Mouse (Mus musculus): ENCODE measurements at regions not wholly inside any gene's neighbourhood (a gene's known extent, or its start where the extent isn't known, plus 50 kb on each side); places are given as distances from the start of the nearest gene placed in this dataset.

DNA sequence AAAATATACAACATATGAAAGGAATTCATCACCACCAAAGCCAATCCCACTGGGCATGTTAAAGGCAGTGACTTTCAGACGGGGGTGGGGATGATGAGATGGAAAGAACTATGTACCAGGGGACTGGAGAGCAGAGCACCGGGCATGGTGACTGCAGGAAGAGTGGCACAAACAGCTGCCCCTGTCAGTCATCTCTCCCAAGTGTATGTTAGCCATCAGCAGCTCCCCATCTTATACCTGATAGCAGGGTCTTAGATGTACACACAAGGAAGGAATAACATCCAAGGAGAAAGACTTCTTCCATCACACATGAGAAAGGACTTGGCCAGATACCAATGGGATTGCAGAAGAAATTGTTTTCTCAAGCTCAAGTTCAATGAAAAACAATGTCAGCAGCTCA, 257.2 kb downstream of the Nuak1 start:
- DNase-seq (ENCODE audit: low read depth, low spot score) = no peak

DNA sequence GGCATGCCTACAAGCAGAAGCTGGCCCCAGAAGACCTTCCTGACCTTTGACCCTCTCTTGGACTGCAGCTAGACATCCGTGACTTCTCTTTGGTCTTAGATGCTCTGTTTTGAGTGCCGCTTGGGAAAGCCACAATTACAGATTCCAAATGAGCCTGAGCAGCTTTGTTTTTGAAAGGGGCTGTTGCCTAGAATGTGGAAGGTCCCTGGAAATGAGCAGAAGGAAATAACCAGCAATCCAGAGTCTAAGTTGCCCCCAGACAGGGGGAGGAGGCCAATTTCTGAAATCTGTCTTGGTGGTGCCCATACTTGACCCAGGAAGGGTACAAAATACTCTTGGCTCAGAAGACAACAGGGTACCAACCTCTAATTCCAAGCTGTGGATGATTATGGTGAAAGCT, 253.9 kb downstream of the Nuak1 start:
- DNase-seq (ENCODE audit: low read depth, low spot score) = no peak

DNA sequence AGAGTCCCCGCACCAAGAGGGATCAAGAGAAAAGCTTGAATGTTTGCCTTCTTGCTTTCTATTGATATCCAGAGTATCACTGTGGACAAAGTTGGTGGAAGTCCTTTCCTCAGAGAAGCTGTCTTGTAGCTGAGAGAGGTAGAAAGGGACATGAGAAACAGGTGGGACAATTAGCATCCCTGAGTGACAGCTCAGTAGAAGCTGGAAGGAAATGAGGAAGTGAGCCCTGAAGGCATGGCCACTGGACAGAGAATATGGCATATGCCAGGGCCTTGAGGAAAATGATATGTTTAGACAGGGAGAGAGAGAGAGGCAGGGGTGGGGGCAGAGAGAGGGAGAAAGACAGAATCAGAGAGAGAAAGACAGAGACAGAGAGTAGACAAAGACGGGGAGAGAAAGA, 241.4 kb downstream of the Nuak1 start:
- DNase-seq (ENCODE audit: low read depth, low spot score) = no peak

DNA sequence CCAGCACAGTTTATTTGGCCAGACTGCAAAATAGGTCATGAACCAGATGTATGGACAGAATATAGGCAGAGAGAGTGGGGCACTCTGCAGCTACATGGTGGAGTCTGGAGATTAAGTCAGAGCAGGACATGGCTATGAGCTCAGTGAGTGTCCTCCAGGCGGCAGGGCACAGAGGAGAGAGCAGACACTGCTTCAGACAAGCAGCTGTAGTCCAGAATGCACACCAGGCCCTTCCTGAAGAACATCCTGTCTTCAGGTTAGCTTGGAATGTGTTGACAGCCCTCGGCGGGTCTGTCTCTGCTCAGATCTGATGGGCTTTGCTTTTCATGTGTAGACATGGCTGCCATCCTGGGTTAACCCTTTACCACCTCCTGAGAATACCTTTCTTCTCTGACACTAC, 238.6 kb downstream of the Nuak1 start:
- DNase-seq (ENCODE audit: low read depth, low spot score) = no peak

DNA sequence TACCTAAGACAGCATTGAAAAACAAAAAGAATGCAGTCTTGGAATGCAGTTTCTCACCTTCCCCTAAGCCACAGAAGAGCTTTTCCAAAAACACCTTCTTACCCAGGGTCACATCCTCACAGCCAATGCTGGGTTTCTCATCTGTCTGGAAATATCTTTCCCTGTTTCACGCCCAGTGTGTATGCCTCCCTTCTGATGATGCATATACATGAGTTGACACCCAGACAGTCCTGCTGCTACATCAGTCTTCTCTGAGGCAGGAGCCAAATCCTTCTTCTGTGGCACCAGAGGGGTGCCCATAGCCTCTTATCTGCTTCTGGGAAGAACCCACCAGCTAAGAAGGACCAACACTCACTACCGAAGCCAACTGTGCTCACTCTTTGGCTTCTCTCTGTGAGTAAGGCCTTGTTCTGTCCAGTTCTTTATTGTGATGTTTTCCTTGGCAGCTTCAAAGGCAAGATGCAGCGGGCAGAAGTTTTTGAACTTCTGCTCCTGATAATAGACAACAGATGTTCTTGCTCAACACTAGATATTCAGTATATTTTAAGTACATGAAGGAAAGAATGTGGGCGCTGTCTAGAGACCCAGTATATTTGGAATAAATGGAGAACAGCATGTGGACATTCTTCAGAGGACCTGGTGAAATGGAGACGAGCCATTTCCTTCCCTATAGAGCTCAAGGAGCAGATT, 228.2 kb downstream of the Nuak1 start:
- peak; percentile 46 for DNase-seq (ENCODE audit: low read depth, low spot score)

DNA sequence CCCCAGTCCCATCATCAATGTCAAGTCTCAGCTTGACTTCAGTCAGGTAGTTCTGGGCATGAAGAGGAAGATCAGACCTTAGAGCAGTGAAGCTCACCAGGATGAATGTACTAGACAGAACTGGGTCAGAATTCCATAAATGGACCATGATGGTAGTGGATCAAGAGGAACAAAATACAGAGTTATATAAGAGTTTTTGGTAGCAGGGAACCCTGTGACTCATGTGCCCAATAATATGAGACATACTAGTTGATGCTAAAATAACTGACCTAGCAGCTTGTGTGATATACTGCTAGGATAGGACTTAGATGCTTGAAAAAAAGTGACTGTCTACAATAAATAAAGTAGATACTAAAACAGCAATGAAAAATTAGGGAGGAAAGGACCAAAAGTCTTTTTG, 225.6 kb downstream of the Nuak1 start:
- DNase-seq (ENCODE audit: low read depth, low spot score) = no peak

DNA sequence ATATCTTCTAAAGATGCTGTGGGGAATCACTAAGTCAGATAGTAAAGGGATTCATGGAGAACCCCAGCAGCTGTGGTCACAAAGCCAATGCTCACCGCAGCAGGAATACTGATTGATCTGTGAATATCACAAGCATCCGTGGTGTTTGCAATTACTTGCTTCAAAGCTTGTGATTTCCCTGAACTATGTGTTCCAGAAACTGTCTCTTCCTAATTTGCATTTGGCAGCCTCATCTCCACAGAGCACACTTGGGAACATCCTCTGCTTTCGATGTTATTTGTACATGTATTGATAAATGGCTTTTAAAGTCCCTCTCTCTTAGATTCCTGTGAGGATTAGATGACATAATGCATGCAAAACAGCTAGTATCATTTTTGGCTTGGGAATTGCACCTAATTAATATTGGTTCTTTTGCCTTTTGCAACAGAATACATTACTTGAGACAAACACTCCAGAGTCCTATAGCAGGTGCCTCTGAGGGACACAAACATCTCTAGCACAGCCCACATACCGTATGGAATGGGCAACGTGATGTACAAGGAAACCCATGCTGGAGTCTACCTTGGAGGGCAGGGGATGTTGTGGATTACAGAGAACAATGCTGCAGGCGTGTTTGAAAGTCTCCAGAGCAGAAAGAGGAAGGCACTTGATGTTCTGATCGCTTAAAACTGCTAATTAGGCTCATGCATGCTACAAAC, 211.0 kb downstream of the Nuak1 start:
- no peak for DNase-seq (ENCODE audit: low read depth, low spot score)

DNA sequence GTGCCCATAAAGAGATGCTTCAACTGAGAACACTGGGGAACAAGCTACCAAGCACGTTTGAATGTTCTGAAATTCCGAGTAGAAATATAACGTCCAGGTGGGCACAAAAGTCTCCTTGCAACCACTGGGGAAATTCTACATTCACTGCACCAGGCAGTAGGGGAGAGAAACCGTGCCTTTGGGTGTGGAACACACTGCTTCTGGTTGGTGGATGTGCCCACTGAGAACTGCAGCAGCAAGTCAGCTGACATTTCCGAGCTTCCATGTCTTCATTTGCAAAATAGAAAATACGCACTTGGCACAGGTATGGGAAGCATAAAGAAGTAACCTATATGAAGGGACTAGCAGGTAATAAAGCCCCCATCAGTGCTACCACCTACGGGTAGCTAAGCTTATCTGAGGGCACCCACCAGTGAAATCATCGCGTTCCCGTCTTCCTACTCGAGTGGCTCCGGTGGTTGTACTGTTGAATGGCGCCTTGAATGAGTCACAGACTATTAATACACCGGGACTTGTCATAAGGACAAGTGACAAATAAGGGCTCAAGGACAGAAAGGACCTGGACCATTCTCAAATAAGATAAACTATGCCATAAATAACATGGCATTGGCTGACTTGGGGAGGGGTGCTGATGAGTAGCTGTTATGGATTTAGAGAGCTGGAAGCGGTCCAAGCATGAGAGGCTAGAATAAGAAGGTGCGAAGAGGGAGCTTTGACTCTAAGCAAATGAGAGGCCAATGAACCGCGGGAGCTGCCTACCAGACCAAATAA, 210.2 kb downstream of the Nuak1 start:
- DNase-seq (ENCODE audit: low read depth, low spot score) = no peak

DNA sequence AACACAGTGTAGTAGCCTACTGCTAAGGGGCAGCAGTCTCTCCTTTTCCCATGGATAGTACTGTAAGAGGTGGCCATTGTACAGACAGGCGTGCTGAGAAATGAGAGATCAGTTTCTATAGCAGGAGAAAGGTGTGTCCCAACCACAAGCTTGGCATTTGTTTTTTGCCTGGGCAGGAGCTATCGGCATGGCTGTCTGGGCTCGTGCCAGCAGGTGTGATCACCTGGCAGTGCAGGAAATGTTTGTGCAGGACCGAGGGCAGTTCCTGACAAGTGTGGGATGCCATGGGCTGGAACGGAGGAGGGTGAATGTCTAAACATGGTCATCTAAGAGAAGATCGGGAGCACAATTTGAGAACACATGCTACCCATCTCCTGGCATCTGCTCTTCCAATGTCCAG, 205.4 kb downstream of the Nuak1 start:
- DNase-seq (ENCODE audit: low read depth, low spot score) = no peak

DNA sequence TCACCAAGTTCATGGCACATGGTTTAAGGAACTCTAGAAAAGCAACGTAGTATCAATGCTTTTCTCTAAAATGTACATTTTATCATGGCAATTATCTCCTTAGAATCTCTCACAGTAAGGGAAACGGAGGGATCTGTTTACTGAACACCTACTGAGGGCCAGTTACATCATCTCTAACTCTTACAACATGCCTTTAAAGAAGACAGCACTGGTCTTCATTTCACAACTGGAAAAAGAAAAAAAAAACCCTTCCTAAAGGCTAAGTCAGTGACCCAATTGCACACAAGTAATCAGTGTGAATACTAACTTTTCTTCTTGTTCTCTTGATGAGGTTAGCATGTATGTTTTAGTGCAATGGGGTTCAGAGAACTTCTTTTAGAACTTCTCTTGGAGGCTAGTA, 204.2 kb downstream of the Nuak1 start:
- DNase-seq (ENCODE audit: low read depth, low spot score) = no peak

DNA sequence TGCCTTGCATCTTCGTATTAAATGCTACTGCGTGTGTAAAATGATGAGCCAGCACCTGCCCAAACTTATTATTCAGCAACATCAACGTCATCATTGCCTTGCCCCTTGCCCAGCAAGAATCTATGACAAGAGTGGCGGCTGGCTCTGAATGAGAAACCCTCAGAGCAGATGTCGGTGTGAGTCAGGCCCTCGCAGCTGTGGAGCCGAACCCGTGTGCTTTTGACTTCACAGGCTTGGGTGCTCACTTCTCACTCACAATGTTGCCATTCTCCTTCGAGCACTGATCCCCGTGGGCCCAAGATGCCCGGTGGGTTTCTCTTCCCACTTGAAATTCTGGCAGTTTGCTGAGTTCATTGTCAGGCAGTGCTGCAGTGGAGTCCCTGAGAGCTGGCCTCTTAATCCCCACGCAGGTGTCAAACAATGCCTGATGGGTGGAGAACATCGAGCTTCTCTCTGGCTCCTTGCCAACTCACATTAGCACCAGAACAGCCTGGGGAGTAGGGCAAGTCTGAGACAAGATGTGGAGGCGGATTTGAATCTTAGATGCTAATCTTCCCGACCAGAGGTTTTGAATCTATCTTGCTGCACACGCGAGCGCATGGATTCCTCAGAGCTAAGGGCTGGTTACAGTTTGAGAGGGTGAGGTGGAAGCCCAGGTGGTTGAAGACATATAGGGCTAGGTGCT, 202.0 kb downstream of the Nuak1 start:
- DNase-seq (ENCODE audit: low read depth, low spot score) = no peak

DNA sequence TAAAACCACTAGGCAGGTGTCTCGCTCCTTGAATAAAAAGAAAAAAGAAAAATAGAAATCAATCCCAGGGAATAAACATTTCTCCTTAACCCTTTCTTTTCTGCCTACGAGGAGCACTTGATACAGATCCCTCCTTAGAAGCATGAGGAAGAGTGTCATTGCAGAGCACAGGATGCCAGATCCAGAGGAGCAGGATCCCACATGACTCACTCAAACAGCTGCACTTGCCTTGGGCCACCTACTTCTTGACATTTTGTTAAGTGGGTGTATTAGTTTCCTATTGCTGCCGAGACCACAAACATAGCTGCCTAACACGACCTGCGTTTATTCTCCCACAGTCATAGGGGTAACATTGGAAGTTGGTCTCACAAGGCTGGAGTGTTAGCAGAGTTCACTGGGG, 197.1 kb downstream of the Nuak1 start:
- DNase-seq (ENCODE audit: low read depth, low spot score) = no peak

DNA sequence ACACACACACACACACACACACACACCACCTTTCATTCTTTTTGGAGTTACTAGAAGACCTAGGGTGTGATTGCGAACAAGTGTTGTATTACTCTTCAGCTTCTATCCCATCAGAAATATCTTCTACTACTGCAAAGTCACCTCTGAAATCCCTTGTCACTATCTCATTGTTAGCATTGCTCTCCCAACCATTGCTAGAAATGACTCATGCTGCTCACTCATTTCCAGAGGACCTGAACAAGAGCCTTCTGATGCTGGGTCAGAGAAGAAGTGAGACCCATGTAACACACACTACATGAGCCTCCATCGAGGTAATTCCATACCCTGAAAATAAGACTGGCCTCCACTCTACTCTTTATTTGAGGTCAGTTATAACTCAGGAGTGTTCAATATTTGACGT, 191.1 kb downstream of the Nuak1 start:
- DNase-seq (ENCODE audit: low read depth, low spot score) = no peak

DNA sequence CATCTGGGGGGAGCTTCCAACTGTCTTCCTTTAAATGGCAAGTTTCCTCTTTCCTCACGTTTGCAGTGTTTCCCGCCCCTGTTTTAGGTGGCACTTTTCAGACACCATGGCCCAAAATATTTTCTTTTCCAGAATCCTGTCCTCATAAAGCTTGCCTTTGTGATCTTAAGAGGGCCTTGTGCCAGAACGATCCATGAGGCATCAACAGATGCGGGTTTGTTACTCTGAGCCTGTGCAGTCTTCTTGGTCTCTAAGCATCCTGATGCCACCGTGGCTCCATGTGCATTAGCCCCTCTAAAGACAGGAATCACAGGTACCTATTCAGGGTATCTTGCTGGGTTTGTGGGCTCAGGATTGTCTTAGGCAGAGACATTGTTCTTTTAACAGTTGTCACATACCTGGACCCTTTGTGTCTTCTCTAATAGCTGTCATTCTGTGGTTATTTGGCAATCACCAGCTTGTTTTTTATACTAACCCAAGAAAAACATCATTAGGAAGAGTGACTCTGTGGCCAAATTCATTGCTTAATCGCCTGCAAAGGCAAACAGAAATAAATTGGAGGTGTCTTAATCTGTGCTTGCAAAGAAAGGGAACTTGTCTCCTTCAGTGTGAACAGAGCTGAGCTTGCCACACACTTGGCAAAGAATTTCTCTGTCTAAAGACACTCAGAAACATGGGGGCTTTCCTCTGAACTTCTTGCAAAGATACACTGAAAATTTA, 179.3 kb downstream of the Nuak1 start:
- DNase-seq (ENCODE audit: low read depth, low spot score) = no peak

DNA sequence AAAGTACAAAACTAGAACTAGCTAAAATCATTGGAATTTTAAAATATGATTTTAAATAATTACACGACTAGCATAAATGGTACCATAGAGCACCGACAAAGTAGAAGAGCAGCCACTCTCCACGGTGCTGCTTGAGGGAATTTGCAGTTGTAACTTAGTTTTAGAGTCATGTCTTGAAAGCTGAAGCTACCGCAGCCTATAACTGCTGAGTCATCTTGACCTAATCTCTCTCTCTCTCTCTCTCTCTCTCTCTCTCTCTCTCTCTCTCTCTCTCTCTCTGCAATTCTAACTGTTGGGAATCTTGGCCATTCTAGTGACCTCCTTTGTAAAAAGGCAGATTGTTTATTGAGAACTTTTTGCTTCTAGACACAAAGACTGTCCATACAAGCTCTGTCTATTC, 177.5 kb downstream of the Nuak1 start:
- no peak for DNase-seq (ENCODE audit: low read depth, low spot score)

DNA sequence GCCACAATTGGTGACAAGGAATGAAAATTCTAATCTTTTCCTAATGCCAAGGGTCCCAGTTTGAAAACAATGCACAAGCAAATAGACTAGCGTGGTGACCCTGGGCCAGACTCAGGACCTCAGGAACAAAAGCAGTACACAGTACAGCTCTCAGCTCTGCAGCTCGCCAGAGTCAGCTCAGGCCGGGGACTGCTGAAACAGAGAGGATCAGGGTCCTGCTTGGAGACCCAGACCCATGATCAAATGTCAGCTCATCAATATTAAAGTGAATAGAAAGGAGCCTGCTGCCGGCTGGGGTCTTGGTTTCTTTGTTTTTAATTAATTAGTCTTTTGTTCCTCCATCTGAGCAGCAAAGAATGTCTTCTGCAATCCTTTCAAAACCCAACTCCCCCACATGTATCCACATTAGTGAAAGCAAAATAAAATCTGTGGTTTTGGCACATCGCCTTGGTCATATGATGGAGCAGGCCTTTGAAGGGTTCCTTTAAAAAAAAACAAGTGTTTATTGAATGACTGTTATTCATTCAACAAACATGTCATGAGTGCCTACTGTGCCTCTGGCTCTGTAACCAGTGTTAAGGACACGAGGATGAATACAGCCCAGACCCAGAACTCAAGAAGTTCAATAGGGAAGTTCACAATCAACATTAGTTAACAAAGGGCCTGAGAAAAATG, 154.4 kb downstream of the Nuak1 start:
- DNase-seq (ENCODE audit: low read depth, low spot score) = peak; percentile 60

DNA sequence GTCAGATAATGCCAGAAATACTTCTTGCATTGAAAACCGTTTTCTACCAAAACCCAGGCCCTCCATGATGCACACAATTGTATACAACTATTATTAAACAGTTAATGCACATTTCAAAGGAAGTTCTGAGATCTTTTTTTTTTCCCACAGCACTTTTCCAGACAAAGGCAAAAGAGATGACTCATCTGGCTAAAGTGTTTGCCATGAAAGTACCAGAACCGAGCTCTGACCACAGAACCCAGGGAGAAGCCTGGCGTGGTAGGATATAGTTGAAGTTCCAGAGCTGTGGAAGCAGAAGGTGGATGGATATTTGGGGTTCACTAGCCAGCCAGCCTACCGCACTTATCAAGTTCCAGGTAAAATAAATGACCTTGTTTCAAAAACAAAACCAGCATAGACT, 146.0 kb downstream of the Nuak1 start:
- peak; percentile 54 for DNase-seq (ENCODE audit: low read depth, low spot score)

DNA sequence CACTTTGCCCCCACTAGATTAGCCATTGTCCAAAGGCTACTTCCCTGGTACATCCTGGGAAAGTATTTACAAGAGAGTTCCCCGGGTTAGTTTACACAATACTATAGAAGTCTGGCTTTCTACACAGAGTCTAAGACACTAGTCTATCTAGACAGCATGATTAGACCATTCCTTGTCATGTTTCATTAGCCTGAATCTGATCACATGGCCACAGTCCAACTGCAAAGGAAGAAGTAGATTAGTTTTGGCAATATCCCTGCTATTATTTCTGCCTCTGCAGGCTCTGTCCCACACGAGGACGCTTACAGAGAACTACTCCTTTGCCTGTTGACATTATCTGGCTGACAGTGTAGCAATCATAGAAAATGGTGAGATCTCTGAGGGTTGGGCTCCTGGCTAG, 144.2 kb downstream of the Nuak1 start:
- DNase-seq (ENCODE audit: low read depth, low spot score) = no peak

DNA sequence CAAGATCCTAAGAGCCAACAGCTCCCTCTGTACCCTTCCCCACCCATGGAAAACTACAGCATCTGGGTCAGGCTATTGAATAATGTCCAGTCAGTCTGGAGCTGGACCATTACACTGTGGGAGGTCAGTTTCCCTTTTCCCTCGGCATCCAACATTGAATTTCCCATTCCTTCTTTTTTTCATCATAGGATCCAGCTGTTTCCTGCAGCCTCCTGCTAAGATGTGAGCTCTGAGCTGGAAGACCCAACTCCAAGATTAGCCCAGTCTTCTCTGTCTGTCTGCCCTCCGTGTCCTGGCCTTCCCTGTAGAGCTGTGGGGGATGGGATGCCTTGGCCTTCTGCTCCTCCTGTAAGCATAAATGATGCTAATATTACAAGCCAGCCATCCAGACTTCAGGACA, 138.8 kb downstream of the Nuak1 start:
- DNase-seq (ENCODE audit: low read depth, low spot score) = no peak

DNA sequence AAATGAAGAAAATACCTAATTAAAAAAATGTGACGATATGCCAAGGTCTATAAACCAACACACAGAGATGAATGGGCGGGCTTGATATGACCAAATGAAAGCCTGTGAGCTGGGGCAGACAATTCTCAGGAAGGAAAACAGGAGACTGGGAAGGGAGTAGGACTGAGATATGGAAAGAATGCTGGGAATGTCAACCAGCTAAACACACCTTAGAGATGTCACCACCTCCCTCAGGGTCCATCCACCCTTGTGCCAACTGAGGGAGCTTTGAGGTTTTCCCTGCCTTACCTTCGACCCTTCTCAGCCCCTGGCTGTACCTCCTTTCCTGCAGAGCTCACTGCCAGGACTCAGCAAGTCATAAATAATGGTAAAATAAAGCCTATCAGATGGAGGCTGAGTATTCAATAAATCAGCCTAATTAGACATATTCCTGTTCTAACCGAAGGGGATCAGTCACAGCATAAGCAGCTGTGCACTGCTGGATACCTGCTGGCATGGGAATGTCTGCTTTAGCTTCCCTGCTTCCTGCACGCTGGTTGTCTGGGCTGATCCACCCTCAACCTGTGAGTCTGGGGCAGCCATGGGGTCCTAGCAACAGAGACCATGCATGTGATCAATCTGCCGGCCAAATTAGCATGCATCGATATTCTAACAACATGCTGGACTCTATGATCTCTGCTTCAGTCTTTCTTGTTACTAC, 137.4 kb downstream of the Nuak1 start:
- DNase-seq (ENCODE audit: low read depth, low spot score) = no peak

Measured in 3T3-L1 (cell line).